Mouse (Mus musculus): ENCODE results near the gene Plod2.

Plod2 gene

GRCm38 (mm10) chr9:92541977-92542561 lies at the start of gene Plod2:
Gene Plod2, plus strand, starts transcription at chr9:92542223.
- DNase-seq, result peak; percentile 79 to 87

GRCm38 (mm10) chr9:92499710-92500410 lies 42.2 kb upstream of the Plod2 start:
- DNase-seq, result peak; percentile 84 to 96

DNA sequence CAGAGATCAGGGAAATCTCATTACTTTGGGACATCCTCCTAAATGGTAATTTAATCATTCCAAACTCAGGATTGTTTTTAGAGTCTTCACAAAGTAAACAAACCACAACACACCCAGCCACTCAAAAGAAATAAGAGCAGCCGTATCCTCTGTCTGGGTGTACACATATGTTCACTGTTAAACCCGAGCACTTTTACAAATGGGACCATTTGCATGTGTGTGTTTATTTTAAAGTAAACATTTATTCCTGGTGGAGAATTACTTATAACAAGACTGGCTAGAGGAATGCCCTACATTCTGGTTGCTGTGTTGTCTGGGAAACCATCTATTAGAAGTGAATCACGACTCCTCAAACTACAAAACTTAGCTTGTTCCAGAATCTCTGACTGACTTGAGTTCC lies 37.8 kb upstream of the Plod2 start:
- DNase-seq, result no peak

- DNase-seq, result no peak
Measured at GRCm38 (mm10) chr9:92504889-92505288, 37.1 kb upstream of the Plod2 start.

DNA sequence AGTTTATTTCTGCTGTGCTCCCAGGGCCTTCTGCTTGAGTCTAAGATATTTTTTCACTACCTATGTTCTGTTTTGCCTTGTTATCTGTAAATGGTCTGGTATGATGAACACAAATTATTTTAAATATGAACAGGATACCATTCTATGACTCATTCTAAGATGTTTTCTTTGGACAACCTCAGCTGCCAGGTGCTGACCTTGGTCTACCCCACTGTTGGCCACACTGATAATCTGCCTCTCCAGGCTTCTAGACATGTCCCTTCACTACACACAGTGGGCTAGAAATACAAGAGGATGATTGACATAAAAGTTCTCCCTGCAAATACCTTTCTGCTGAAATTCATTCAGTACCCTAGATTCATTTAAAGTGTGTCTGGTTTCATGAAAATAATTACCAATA lies 30.3 kb upstream of the Plod2 start:
- DNase-seq, result no peak

GRCm38 (mm10) chr9:92517036-92517435 lies 25.0 kb upstream of the Plod2 start:
- peak in 1 of 2 experiments; percentile 52 for DNase-seq

- DNase-seq, result peak; percentile 19 to 54
Measured at GRCm38 (mm10) chr9:92520751-92521150, 21.3 kb upstream of the Plod2 start.

DNA sequence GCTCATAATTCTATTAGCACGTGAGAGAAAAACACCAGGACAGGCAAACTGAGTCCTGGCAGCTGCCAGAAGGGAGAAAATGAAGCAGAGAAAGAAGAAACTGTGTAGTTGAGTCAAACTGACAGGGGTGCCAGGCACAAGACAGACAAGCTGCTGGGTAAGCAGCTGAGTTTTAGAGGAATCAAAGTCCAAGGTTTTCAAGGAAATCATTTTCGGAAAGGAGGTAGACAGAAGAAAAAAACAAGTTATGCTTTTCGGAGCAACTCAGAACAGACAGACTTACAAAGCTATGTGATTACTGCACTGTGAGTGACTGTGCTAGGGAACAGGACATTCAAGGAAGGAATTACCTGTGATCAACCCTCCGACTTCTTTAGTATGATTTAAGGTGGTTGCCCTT lies 17.5 kb upstream of the Plod2 start:
- peak; percentile 14 to 19 for DNase-seq

DNA sequence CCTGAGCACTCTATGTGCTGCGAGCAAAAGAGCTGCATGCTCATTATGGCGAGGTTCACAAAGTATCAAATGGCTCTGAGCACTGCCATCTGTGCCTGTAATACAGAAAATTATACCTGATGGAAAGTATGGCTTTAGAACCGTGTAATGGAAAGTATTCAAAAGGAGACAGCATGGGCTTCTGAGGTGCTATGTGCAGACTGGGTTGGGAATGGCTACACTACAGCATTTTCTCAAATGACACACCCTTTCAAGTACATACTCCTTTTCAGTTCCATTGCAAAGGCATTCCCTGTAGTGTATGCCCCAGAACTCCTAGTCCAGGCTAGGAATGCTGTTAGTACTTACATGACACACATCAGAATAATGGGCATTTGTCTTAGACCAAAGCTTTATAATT lies 12.0 kb upstream of the Plod2 start:
- DNase-seq, result no peak

- no peak for DNase-seq
Measured at GRCm38 (mm10) chr9:92537735-92538134, 4.3 kb upstream of the Plod2 start.

GRCm38 (mm10) chr9:92538216-92538615 lies 3.8 kb upstream of the Plod2 start:
- no peak for DNase-seq

GRCm38 (mm10) chr9:92542591-92543416 lies 781 bp downstream of the Plod2 start:
- DNase-seq, result peak; percentile 29 to 64

DNA sequence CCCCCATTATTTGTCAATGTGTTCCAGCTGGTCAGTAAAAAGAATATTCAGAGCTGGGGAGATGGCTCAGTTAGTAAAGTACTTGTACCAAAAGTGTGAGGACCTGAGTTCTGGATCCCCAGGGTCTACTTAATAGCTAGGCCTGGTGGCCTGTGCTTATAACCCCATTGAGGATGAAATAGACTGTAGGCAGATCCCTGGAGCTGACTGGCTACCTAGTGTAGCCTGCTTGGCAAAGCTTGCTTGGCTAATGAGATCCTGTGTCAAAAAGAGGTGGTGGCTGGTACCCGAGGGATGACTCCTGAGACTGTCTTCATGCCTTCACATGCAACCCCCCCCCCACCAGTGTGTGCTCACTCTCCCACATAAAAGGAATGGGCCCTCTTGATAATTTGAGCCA lies 2.1 kb downstream of the Plod2 start:
- DNase-seq, result no peak

DNA sequence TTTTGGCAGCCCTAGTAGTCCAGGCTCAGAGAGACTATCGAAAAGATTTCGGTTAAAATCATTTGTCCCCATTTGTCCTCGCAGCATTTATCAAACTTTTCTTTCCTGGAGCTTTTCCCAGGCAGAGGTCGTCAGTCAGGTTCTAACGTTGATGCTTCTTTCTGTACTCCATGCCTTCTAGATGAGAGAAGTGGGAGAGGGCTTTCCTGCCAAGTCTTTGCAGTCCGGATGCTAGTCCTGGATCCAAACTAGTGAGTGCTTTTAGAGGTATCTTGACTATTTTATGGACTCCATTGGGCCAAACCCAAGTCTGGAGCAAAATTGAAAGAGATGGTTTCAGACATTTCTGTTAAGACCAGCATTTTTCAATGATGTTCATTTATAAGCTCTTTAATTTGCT lies 3.0 kb downstream of the Plod2 start:
- DNase-seq, result no peak

DNA sequence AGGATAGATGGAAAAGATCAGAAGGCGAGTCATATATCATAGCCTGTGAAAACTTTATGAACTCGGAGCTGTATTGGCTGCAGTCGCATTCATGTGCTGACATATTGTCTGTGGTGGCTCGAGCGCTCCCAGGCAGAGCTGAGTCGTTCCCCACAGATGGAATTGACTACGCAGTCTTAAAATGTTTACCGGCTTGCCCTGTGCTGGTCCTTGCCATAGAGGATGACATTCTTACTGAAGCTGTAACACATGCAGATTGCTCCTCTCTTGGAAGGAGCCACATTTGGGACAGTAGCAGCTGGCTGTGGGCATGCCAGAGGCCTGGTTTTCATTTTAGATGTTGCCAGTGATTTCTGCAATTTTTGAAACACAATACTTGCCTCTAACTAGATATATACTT lies 4.4 kb downstream of the Plod2 start:
- DNase-seq, result no peak

DNA sequence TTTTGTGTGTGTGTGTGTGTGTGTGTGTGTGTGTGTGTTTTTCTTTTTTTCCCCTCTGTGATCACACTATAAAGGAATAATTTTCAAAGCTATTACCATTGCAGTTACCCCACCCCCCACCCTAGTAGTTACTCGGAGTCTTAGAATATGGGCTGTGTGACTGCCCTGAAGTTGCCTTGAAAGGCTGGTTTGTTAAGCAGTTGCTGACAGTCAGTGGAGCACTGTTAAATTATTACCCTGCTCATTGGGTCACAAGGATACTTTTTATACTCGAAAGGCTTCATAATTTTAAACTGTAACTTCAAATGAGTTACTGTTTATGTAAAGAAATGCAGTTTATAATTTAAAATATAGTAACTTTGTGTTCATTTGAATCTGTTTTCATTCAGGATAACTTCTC lies 5.1 kb downstream of the Plod2 start:
- peak; percentile 16 to 37 for DNase-seq

GRCm38 (mm10) chr9:92547821-92548220 lies 5.8 kb downstream of the Plod2 start:
- DNase-seq, result no peak

DNA sequence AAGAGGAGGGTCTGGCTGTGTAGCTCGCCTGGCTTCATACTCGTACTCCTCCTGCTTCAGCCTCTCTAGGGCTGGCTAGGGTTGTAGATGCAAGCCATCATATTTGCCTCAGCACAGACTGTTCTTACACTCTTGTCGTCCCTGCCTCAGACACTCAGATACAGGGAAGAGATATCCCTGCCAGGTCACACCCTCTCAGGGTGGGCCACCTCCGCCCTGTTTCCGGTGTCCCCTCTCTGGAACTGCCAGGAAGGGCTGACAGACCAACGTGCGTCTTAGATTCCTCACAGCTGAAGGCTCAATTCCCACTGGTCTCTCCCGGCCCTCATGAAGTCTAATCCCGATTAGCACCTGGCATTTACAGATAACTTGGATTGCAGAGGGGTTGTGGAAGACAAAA lies 6.6 kb downstream of the Plod2 start:
- DNase-seq, result peak; percentile 24 to 30

DNA sequence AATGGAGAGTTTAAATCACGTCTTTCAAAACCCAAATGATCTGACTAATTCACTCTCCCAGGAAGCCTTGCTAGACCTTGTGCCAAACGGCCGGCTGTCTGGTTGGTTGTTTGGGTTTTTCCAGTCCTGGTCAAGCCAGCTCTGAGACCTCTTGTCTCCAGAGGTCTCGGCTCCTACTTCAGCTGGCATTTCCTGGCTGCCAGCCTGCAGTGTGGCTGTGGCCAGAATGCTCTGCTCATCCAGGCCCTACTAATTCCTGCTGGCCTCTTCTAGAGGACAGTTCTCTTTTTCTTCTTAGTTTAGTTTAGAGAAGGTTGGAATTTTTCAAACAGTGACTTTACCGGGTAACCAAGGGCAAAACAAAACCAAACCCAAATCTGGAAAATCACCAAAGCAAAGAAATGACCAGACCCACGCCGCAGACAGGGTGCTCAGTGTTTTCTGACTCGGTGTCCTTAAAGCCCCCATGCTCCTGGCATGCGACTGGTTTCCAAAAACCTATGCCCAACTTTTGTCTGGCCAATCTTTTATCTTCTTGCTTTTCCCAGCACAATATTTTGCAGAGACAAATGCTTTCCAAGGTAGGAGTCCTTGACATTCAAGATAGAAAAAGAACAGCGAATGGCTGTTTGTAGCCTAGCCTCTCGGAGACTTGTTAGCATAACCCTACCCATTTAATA lies 7.9 kb downstream of the Plod2 start:
- DNase-seq, result peak; percentile 74 to 82

GRCm38 (mm10) chr9:92550981-92551380 lies 9.0 kb downstream of the Plod2 start:
- DNase-seq, result no peak

- no peak for DNase-seq
Measured at GRCm38 (mm10) chr9:92551666-92552065, 9.6 kb downstream of the Plod2 start.

- DNase-seq, result no peak
Measured at GRCm38 (mm10) chr9:92552691-92553090, 10.7 kb downstream of the Plod2 start.

All from kidney, postnatal 36 days (tissue).